Mouse (Mus musculus) cerebellum, adult 2 months (tissue): ENCODE results near the gene Rora. TPM values are rescaled to one million over a fixed set of nuclear protein-coding genes. Genes with fewer than 3 reads are reported as not detected.

Source experiments
- DNase-seq, 2 experiments: peaks; one replicate each; pipeline ENCODE4 v3.0.0; 2021
- H3K27ac ChIP-seq: fragments of 200-500 bp; 2 replicates; pipeline ENCODE4 v1.5.1; 2012; ENCODE audit warnings: low read length, control low read depth, inconsistent platforms; ENCODE audit not compliant: insufficient read depth
- H3K27me3 ChIP-seq: fragments of 200-500 bp; 2 replicates; pipeline ENCODE4 v1.6.1; 2012; ENCODE audit warnings: inconsistent platforms, mild to moderate bottlenecking, low read length, moderate library complexity; ENCODE audit not compliant: control insufficient read depth, insufficient read depth
- H3K4me1 ChIP-seq: fragments of 200-500 bp; 2 replicates; pipeline ENCODE4 v1.6.1; 2011; ENCODE audit warnings: low read length; ENCODE audit not compliant: control insufficient read depth, insufficient read depth
- H3K4me3 ChIP-seq: fragments of 200-500 bp; replicated peaks from 2 replicates; pipeline ENCODE3; 2011; ENCODE audit warnings: mild to moderate bottlenecking, low read depth, low read length, control low read depth; ENCODE audit not compliant: insufficient read depth
- CTCF ChIP-seq: fragments of 200-500 bp; IDR thresholded peaks from 2 replicates; pipeline ENCODE4 v1.5.1; 2011; ENCODE audit warnings: low read depth, mild to moderate bottlenecking, control low read depth, low read length, moderate library complexity, borderline replicate concordance; ENCODE audit not compliant: insufficient read depth
- POLR2A ChIP-seq: fragments of 200-500 bp; IDR thresholded peaks from 2 replicates; pipeline ENCODE4 v1.6.1; 2011; ENCODE audit warnings: low read length, control low read depth, borderline replicate concordance; ENCODE audit not compliant: insufficient read depth
- WGBS: fragments of 180-500 bp; shearing (Covaris S2); methylation state at CpG from one replicate; pipeline ENCODE4 v1.1.7; 2018; 5-methylcytosine and 5-hydroxymethylcytosine counted together
- polyA plus RNA-seq: library from polyadenylated mRNA; depleted of rRNA; stranded (reverse); fragments of >200 nt; gene quantifications from 2 replicates; pipeline ENCODE4 v1.2.3, GENCODE M21; 2012

Rora gene
- polyA plus RNA-seq, 1 experiment = 58.4 TPM

- no peaks in the 10 kb centered on the region for H3K27me3 ChIP-seq
- TF ChIP-seq POLR2A (no peak), CTCF (no peak)
- DNase-seq = no peak
- H3K4me3 ChIP-seq = peak overlapping the region; percentile 17
- H3K27ac ChIP-seq = peak overlapping the region; percentile 1; the same call in 1 of the 2 replicates
- 42% methylated on average over 10 of the region's 10 CpGs for WGBS
- peaks cover 51% of the 10 kb centered on the region for H3K4me1 ChIP-seq
These were observed 483.8 kb downstream of the Rora start for GRCm38 (mm10) chr9:69137398-69137797.

DNA sequence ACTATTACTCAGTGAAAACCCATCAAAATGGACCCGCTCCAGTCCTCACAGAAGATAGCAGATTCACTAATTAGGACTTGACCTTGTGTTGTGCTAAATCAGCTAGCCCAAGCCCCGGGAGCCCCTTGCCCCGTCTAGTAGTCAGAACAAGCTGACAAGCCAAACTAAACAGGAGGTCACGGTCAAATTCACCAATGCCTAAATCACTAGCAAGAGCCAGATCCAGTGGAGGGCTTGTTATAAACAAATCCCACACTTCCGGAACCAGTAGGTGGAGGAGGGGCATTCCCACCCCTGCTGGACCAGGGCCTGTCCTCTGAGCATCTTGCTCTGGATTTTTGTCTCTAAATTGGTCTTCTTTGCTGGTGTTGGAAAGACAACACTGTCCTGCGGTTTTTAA lies 486.6 kb downstream of the Rora start:
- 61% methylated on average over 6 of the region's 6 CpGs for WGBS
- H3K27ac ChIP-seq = no peak overlapping the region
- no peak for TF ChIP-seq POLR2A
- TF ChIP-seq CTCF = no peak
- H3K4me1 ChIP-seq = peaks cover 39% of the 10 kb centered on the region
- H3K4me3 ChIP-seq = no peak overlapping the region
- H3K27me3 ChIP-seq = no peaks in the 10 kb centered on the region
- DNase-seq = no peak

DNA sequence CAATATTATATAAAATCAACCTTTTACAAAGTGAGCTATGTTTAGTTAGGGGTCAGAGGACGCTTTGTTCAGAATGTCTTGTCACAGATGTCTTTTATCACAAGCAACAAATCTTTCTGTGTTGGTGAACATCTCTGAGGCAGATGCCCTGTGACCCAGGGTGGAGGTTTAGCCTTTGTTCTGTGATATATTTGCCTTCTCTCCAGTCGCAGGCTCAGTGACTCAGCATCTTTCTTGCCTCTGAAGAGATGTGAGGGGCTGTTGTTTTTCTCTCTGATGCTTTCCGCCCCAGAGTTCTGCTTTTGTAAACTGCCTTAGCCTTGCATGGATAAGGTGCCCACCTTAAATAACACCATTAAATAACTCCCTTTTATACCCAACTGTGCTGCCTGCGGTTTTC lies 488.3 kb downstream of the Rora start:
- 85% methylated on average over 4 of the region's 4 CpGs for WGBS
- no peak for TF ChIP-seq POLR2A
- no peak for TF ChIP-seq CTCF
- DNase-seq = no peak
- H3K27ac ChIP-seq = no peak overlapping the region
- no peaks in the 10 kb centered on the region for H3K27me3 ChIP-seq
- peaks cover 25% of the 10 kb centered on the region for H3K4me1 ChIP-seq
- H3K4me3 ChIP-seq = no peak overlapping the region

GRCm38 (mm10) chr9:69146937-69147336 lies 493.4 kb downstream of the Rora start:
- peaks cover 16% of the 10 kb centered on the region for H3K4me1 ChIP-seq
- no peak for TF ChIP-seq POLR2A
- no peak overlapping the region for H3K27ac ChIP-seq
- no peak for DNase-seq
- WGBS = 98% methylated on average over 1 of the region's 1 CpGs
- H3K27me3 ChIP-seq = no peaks in the 10 kb centered on the region
- no peak overlapping the region for H3K4me3 ChIP-seq

GRCm38 (mm10) chr9:69150224-69150623 lies 496.6 kb downstream of the Rora start:
- TF ChIP-seq POLR2A (no peak), CTCF (no peak)
- H3K27me3 ChIP-seq = no peaks in the 10 kb centered on the region
- no peak overlapping the region for H3K27ac ChIP-seq
- peaks cover 13% of the 10 kb centered on the region for H3K4me1 ChIP-seq
- no peak overlapping the region for H3K4me3 ChIP-seq
- no peak for DNase-seq
- WGBS = 35% methylated on average over 14 of the region's 14 CpGs

DNA sequence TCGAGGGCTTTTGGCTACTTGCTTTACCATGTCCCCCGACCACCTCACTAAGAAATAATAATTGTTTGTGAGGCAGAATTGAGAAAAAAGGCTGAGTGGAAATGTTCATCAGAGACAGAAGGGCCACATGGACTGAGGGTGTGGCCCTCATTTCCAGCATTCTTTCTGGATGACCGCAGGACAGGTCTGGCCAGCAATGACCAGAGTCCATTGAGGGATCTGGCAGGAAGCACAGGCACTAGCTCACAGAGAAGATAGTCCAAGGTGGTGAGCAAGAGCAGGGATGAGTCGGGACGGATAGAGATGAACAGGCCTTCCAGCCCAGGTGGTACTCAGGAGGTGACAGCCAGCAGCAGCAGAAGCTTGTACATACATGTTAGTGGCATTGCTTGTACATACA lies 501.1 kb downstream of the Rora start:
- Histone ChIP-seq H3K27me3 (no peaks in the 10 kb centered on the region), H3K27ac (no peak overlapping the region), H3K4me3 (no peak overlapping the region), H3K4me1 (peaks cover 13% of the 10 kb centered on the region)
- 71% methylated on average over 5 of the region's 5 CpGs for WGBS
- no peak for DNase-seq
- TF ChIP-seq CTCF = no peak
- TF ChIP-seq POLR2A = no peak

- WGBS = 83% methylated on average over 8 of the region's 8 CpGs
- no peak for TF ChIP-seq CTCF
- TF ChIP-seq POLR2A = no peak
- peaks cover 3% of the 10 kb centered on the region; the same call in 1 of the 2 replicates for H3K4me1 ChIP-seq
These were observed 502.4 kb downstream of the Rora start for GRCm38 (mm10) chr9:69155836-69156595.

GRCm38 (mm10) chr9:69160818-69161217 lies 507.2 kb downstream of the Rora start:
- 92% methylated on average over 5 of the region's 5 CpGs for WGBS
- Histone ChIP-seq H3K27ac (no peak overlapping the region), H3K27me3 (no peaks in the 10 kb centered on the region), H3K4me3 (no peak overlapping the region), H3K4me1 (no peaks in the 10 kb centered on the region)
- TF ChIP-seq CTCF (peak; percentile 27; the same call in 1 of the 2 replicates), POLR2A (no peak)
- DNase-seq = no peak

More at GRCm38 (mm10) chr9:69155836-69156595, 502.4 kb downstream of the Rora start:
- Histone ChIP-seq H3K4me3 (no peak overlapping the region), H3K27me3 (no peaks in the 10 kb centered on the region), H3K27ac (no peak overlapping the region)
- DNase-seq = no peak
